Mouse (Mus musculus): ENCODE measurements around the gene Plcg2. TPM values are rescaled to one million over a fixed set of nuclear protein-coding genes. Genes with fewer than 3 reads are reported as not detected.

Gene Plcg2
- 6.7 TPM for polyA plus RNA-seq (2014; fragmentation: Illumina TruSeq; extraction: RNeasy Lipid Tissue Mini Kit (QIAGEN cat#74804); ENCODE audit: insufficient read depth, low read depth, low replicate concordance)

DNA sequence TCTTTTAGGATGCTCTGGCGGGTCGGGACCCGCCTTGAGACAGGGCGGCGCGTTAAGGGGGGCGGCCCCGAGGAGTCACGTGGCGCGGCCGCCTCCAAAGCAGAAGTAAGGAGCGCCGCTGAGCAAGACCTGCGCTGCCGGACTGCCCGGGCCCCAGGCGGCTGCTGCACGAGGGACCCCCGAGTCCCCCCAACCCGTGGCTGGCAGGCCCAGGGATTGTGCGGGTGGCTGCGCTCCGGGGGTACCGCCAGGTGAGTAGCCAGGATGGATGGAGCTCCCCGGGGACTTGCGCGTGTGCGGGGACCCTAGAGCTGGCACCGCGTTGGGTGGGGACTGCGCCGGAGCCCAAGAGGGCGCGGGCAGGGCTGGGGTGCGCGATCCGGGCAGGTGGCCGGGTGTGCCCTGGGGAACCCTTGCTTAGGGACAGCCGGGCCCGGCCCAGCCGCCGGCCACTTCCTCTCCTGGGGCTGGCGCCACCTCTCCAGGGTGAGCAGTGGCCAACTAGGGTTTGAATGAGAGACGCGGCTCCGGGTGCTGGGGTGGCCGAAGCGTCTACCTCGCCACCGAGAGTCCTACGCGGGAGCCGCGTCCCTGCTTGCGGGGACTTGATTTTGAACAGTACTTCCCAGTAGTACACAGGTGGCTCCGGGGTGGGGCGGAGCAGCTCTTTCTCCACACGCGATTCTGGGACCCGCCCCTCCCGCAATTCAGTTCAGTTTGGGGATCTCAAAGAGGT, at the start of gene Plcg2:
Gene Plcg2 (plus strand): TSS at position 113 of the 736 bp plus-strand sequence.

DNA sequence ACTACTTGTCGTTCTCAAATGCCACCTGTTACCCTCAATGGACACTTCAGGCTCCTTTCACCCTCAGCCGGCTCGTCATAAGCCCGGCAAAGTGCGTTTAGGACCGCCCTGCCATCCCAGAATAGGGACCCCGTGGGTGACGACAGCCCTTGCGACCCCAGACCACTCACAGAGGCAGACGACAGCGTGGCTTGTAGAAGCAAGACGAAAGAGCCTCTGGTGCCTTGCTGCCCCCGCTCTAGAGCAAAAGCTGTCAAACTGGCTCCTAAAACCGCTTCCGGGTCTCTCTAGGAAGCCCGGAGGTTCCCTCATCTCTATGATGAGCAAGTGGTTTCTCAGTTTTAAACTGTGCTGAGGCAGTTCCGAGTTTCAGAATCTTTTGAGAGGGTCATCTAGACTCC, 175.3 kb downstream of the Plcg2 start, which contains the start of gene Sdr42e1:
Gene Sdr42e1 (minus strand): TSS at position 260 of the 401 bp plus-strand sequence.

Other genes starting within 250 kb of the Plcg2 start
- 8.5 TPM for gene Cmip, start 241.2 kb upstream of the Plcg2 start, polyA plus RNA-seq (2014; fragmentation: Illumina TruSeq; extraction: RNeasy Lipid Tissue Mini Kit (QIAGEN cat#74804); ENCODE audit: insufficient read depth, low read depth, low replicate concordance)
- 2.7 TPM for gene Sdr42e1, start 175.4 kb downstream of the Plcg2 start, polyA plus RNA-seq (2014; fragmentation: Illumina TruSeq; extraction: RNeasy Lipid Tissue Mini Kit (QIAGEN cat#74804); ENCODE audit: insufficient read depth, low read depth, low replicate concordance)
- 0.23 TPM for gene Hsd17b2, start 203.6 kb downstream of the Plcg2 start, polyA plus RNA-seq (2014; fragmentation: Illumina TruSeq; extraction: RNeasy Lipid Tissue Mini Kit (QIAGEN cat#74804); ENCODE audit: insufficient read depth, low read depth, low replicate concordance)

Measured in lung, adult 10 weeks (tissue).